Mouse (Mus musculus) ES-E14 (cell line): ENCODE measurements around the gene Pfkm.

Experiments
- CHD2 ChIP-seq: IDR thresholded peaks from 2 replicates; pipeline ENCODE4 v1.6.1; 2014; ENCODE audit warnings: mild to moderate bottlenecking, low read depth, low read length, inconsistent platforms
- HCFC1 ChIP-seq: IDR thresholded peaks from 2 replicates; pipeline ENCODE4 v1.6.1; 2012; ENCODE audit warnings: low read length, inconsistent platforms, borderline replicate concordance; ENCODE audit not compliant: insufficient read depth
- MAFK ChIP-seq: IDR thresholded peaks from 2 replicates; pipeline ENCODE4 v1.6.1; 2014; ENCODE audit warnings: mild to moderate bottlenecking, low read depth, low read length, inconsistent platforms; ENCODE audit not compliant: insufficient read depth
- ZC3H11A ChIP-seq: IDR thresholded peaks from 2 replicates; pipeline ENCODE4 v1.6.1; 2012; ENCODE audit warnings: low read depth, mild to moderate bottlenecking, inconsistent platforms, low read length, borderline replicate concordance

- TF ChIP-seq CHD2: no peak
- TF ChIP-seq ZC3H11A: no peak
- TF ChIP-seq MAFK: no peak
- no peak for TF ChIP-seq HCFC1
Observed at GRCm38 (mm10) chr15:98096957-98097356, 4.6 kb downstream of the Pfkm start.
